Comparison of ENCODE assay signal across 17 mouse cellular contexts in the genomic region with DNA sequence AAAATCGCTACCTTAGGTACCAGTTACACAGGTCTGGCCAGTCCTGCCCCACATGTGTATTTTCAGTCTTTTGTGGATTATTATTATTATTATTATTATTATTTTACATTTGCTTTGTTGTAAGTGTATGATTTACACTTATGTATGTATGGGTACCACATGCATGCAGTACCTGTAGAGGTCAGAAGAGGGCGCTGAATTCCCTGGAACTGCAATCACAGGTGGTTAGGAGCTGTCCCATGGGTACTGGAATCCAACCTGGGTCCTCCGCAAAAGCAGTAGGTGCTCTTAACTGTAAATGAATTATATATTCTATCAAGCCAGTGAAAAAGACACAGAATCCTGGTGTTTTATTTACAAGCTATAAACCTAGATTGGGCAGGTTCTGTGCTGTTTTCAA.
DNase-seq lines count a peak whose midpoint lies in the region; TF ChIP-seq lines count a peak whose summit lies in the region.
"Had no signal": no experiment of that assay in that cellular context is flagged by ENCODE, and none has a peak within 500 bp of the region (broad histone marks: within the 10 kb centered on the region; RNA-seq: fewer than 3 reads in every experiment).

No protein-coding gene starts in this region.

- H3K27ac ChIP-seq in heart, embryonic 10.5 days = no peak overlapping the region
- H3K27ac ChIP-seq in ES-E14 (ENCODE audit: insufficient read depth, low read depth, low read length, poor library complexity, severe bottlenecking) = no peak overlapping the region
- H3K27ac ChIP-seq: embryonic facial prominence, embryonic 15.5 days; forebrain, embryonic 15.5 days; hindbrain, embryonic 15.5 days; kidney, embryonic 15.5 days; limb, embryonic 10.5 days; midbrain, embryonic 12.5 days had no signal

- 54% methylated on average over 3 of the region's 3 CpGs for WGBS in heart, embryonic 10.5 days

- peak; percentile 17 for DNase-seq in heart, embryonic 10.5 days (ENCODE audit: low spot score)
- DNase-seq in heart, postnatal 14 days = no peak
- DNase-seq in lung, postnatal 36 days = peak; percentile 1
- no peak for DNase-seq in lung, postnatal 14 days
- peak; percentile 40 for DNase-seq in ES-E14 (ENCODE audit: low read depth, low spot score)
- DNase-seq in induced T-regulatory cell, adult 2 months (ENCODE audit: low read depth) = peak; percentile 12
- DNase-seq in urinary bladder, postnatal 14 days (ENCODE audit: low spot score) = no peak
- DNase-seq in adrenal gland, adult 2 months = no peak
- DNase-seq: cerebellum, postnatal 25 days; gastrocnemius, postnatal 10 days; spleen, adult 18-20 months had no signal

- H3K27me3 ChIP-seq in heart, embryonic 10.5 days (ENCODE audit: insufficient read depth, poor library complexity, severe bottlenecking) = no peaks in the 10 kb centered on the region
- H3K27me3 ChIP-seq: embryonic facial prominence, embryonic 15.5 days; forebrain, embryonic 15.5 days; hindbrain, embryonic 15.5 days; kidney, embryonic 15.5 days; midbrain, embryonic 12.5 days had no signal

- intact Hi-C loops in heart, postnatal 14 days (cut with DNase I) = no loop called here

- in situ Hi-C loops in ES-E14 (cut with MboI; ENCODE audit: low sequenced_read_pairs in 2 of 2, unreplicated experiment in 2 of 2) = no loop called here

- H3K9ac ChIP-seq in ES-E14 (ENCODE audit: insufficient read depth, low read depth, low read length, poor library complexity, severe bottlenecking) = no peak overlapping the region
- H3K9ac ChIP-seq: embryonic facial prominence, embryonic 15.5 days; forebrain, embryonic 15.5 days; hindbrain, embryonic 15.5 days; kidney, embryonic 15.5 days; midbrain, embryonic 12.5 days had no signal

- H3K9me3 ChIP-seq in heart, embryonic 10.5 days = no peaks in the 10 kb centered on the region
- no peaks in the 10 kb centered on the region for H3K9me3 ChIP-seq in ES-E14 (ENCODE audit: control insufficient read depth, insufficient read depth, low read depth, low read length)
- H3K9me3 ChIP-seq: embryonic facial prominence, embryonic 15.5 days; forebrain, embryonic 15.5 days; hindbrain, embryonic 15.5 days; kidney, embryonic 15.5 days; limb, embryonic 10.5 days; midbrain, embryonic 12.5 days had no signal

- H3K4me3 ChIP-seq in heart, embryonic 10.5 days = no peak overlapping the region
- no peak overlapping the region for H3K4me3 ChIP-seq in ES-E14 (ENCODE audit: insufficient read depth in 1 of 2, low read depth in 1 of 2, low read length in 2 of 2, poor library complexity in 1 of 2, severe bottlenecking in 1 of 2)
- H3K4me3 ChIP-seq: embryonic facial prominence, embryonic 15.5 days; forebrain, embryonic 15.5 days; hindbrain, embryonic 15.5 days; kidney, embryonic 15.5 days; limb, embryonic 10.5 days; midbrain, embryonic 12.5 days had no signal

- no peaks in the 10 kb centered on the region for H3K36me3 ChIP-seq in heart, embryonic 10.5 days
- no peaks in the 10 kb centered on the region for H3K36me3 ChIP-seq in ES-E14 (ENCODE audit: control insufficient read depth, insufficient read depth, low read length, poor library complexity, severe bottlenecking)
- H3K36me3 ChIP-seq: embryonic facial prominence, embryonic 15.5 days; forebrain, embryonic 15.5 days; hindbrain, embryonic 15.5 days; kidney, embryonic 15.5 days; limb, embryonic 10.5 days; midbrain, embryonic 12.5 days had no signal

- no peaks in the 10 kb centered on the region for H3K4me1 ChIP-seq in heart, embryonic 10.5 days
- H3K4me1 ChIP-seq in ES-E14 (ENCODE audit: control insufficient read depth in 2 of 2, insufficient read depth in 2 of 2, low read length in 2 of 2, poor library complexity in 1 of 2) = no peaks in the 10 kb centered on the region
- H3K4me1 ChIP-seq: embryonic facial prominence, embryonic 15.5 days; forebrain, embryonic 15.5 days; hindbrain, embryonic 15.5 days; kidney, embryonic 15.5 days; limb, embryonic 10.5 days; midbrain, embryonic 12.5 days had no signal

TF ChIP-seq in ES-E14, 5 proteins besides CTCF, POLR2A, EP300 and RAD21:
- TF ChIP-seq ZC3H11A (IDR thresholded peaks at IDR 0.05; ENCODE audit: borderline replicate concordance, low read depth, low read length) = peak; percentile 45; the same call in 1 of the 2 replicates
- TF ChIP-seq ZNF384 (IDR thresholded peaks at IDR 0.05; ENCODE audit: low read depth, low read length) = no peak
TF ChIP-seq in ES-E14: peak in this region for 1.

Comparison
In these comparisons a context has a peak if more than half of its experiments do, and no peak if none do; other contexts are left out.
1. DNase-seq: peak in heart, embryonic 10.5 days (single experiment), lung, postnatal 36 days (single experiment), ES-E14 (single experiment) and induced T-regulatory cell, adult 2 months (single experiment); none in heart, postnatal 14 days (0 of 2), lung, postnatal 14 days (single experiment), urinary bladder, postnatal 14 days (single experiment) and adrenal gland, adult 2 months (single experiment).